Mouse (Mus musculus) myocyte (in vitro differentiated cells): ENCODE data around the gene Plekho1. TPM values are rescaled to one million over a fixed set of nuclear protein-coding genes. Genes with fewer than 3 reads are reported as not detected.

Experiments
- H3K27me3 ChIP-seq: one replicate; pipeline ENCODE4 v1.6.1; 2011; ENCODE audit not compliant: control insufficient read depth, insufficient read depth, insufficient read length
- H3K36me3 ChIP-seq: one replicate; pipeline ENCODE4 v1.6.1; 2011; ENCODE audit not compliant: control insufficient read depth, insufficient read depth
- H3K4me2 ChIP-seq: one replicate; pipeline ENCODE4 v1.6.1; 2011; ENCODE audit warnings: low read depth, control low read depth
- H3K4me3 ChIP-seq: one replicate; pipeline ENCODE4 v1.5.1; 2011; ENCODE audit warnings: mild to moderate bottlenecking, control low read depth, moderate library complexity
- H3K79me2 ChIP-seq: one replicate; pipeline ENCODE4 v1.6.1; 2011; ENCODE audit not compliant: control insufficient read depth, insufficient read depth
- H3ac ChIP-seq: one replicate; pipeline ENCODE4 v1.6.1; 2011; ENCODE audit not compliant: control insufficient read depth, insufficient read length
- CEBPB ChIP-seq: IDR thresholded peaks from 2 replicates; pipeline ENCODE4 v1.6.1; 2011; ENCODE audit warnings: mild to moderate bottlenecking, moderate library complexity; ENCODE audit not compliant: poor library complexity, insufficient read depth, severe bottlenecking
- E2F4 ChIP-seq: IDR thresholded peaks from one replicate; pipeline ENCODE4 v1.6.1; 2011; ENCODE audit warnings: mild to moderate bottlenecking, control low read depth, moderate library complexity; ENCODE audit not compliant: insufficient read depth
- MAX ChIP-seq: IDR thresholded peaks from one replicate; pipeline ENCODE4 v1.6.1; 2011; ENCODE audit warnings: low read depth, mild to moderate bottlenecking, control low read depth
- MYOD1 ChIP-seq, 3 experiments: IDR thresholded peaks; one replicate each; pipeline ENCODE4 v1.6.1; 2011; ENCODE audit warnings: control low read depth in 2 of 3, low read depth in 2 of 3, mild to moderate bottlenecking in 2 of 3, moderate library complexity in 1 of 3; ENCODE audit not compliant: insufficient read length in 2 of 3, control insufficient read depth in 1 of 3
- MYOG ChIP-seq, 3 experiments: IDR thresholded peaks; one replicate each; pipeline ENCODE4 v1.6.1; 2011; ENCODE audit warnings: control low read depth in 2 of 3, low read depth in 2 of 3, mild to moderate bottlenecking in 2 of 3; ENCODE audit not compliant: insufficient read length in 2 of 3, control insufficient read depth in 1 of 3, insufficient read depth in 1 of 3
- POLR2A ChIP-seq: IDR thresholded peaks from one replicate; pipeline ENCODE4 v1.6.1; 2011; ENCODE audit warnings: low read depth, mild to moderate bottlenecking, control low read depth, moderate library complexity; ENCODE audit not compliant: insufficient read length
- POLR2AphosphoS2 ChIP-seq: IDR thresholded peaks from one replicate; pipeline ENCODE4 v1.6.1; 2011; ENCODE audit warnings: low read depth, control low read depth; ENCODE audit not compliant: insufficient read length
- REST ChIP-seq: IDR thresholded peaks from one replicate; pipeline ENCODE4 v1.6.1; 2011; ENCODE audit warnings: mild to moderate bottlenecking, control low read depth, moderate library complexity; ENCODE audit not compliant: insufficient read depth, insufficient read length
- SRF ChIP-seq: IDR thresholded peaks from one replicate; pipeline ENCODE4 v1.6.1; 2011; ENCODE audit warnings: low read depth; ENCODE audit not compliant: control insufficient read depth, insufficient read length
- TCF12 ChIP-seq: IDR thresholded peaks from one replicate; pipeline ENCODE4 v1.6.1; 2011; ENCODE audit warnings: mild to moderate bottlenecking, control low read depth; ENCODE audit not compliant: poor library complexity, insufficient read depth, severe bottlenecking
- TCF3 ChIP-seq: IDR thresholded peaks from one replicate; pipeline ENCODE4 v1.6.1; 2011; ENCODE audit warnings: low read depth, control low read depth; ENCODE audit not compliant: insufficient read length
- USF1 ChIP-seq: IDR thresholded peaks from one replicate; pipeline ENCODE4 v1.6.1; 2011; ENCODE audit warnings: low read depth, mild to moderate bottlenecking, control low read depth, moderate library complexity
- polyA plus RNA-seq: library from polyadenylated mRNA; unstranded; fragments of >200 nt; fragmentation: generic; extraction: Trizol; gene quantifications from one replicate; pipeline ENCODE4 v1.2.1, GENCODE M21; 2012; ENCODE audit warnings: missing spikeins

The Plekho1 gene
- polyA plus RNA-seq, 1 experiment = 107 TPM

DNA sequence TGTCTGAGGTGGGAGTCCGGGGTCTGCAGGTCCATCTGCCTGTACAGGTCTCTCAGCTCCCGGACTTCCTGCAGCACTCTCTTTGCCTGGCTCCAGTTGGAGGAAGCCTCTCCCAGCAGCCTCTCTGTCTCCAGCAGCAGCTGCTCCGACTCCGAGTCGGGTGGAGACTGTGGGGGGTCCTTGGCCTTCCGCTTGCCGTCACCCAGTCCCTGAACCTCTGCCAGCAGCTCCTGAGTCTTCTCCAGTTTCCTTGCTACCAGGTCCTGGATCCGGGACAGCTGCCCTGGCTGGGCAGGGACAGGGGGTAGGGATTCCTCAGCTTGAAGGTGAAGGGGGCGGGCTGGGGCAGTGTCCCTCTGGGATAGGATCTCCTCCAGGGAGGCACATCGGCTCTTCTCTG is 6.8 kb downstream of the Plekho1 start:
- H3K36me3 ChIP-seq = no peaks in the 10 kb centered on the region
- H3K4me2 ChIP-seq = no peak overlapping the region
- peaks cover 19% of the 10 kb centered on the region for H3K79me2 ChIP-seq
- no peak overlapping the region for H3ac ChIP-seq
- H3K27me3 ChIP-seq = no peaks in the 10 kb centered on the region
- no peak for TF ChIP-seq SRF
- peak in 2 of 3 experiments; percentile 63 to 83 for TF ChIP-seq MYOD1 (IDR thresholded peaks at IDR 0.05; ENCODE audit: control insufficient read depth in 1 of 3, insufficient read length in 2 of 3, low read depth in 2 of 3)
- peak; percentile 25 to 93 (median 69) for TF ChIP-seq MYOG (IDR thresholded peaks at IDR 0.05; ENCODE audit: control insufficient read depth in 1 of 3, insufficient read depth in 1 of 3, insufficient read length in 2 of 3, low read depth in 2 of 3)
- H3K4me3 ChIP-seq = no peak overlapping the region

DNA sequence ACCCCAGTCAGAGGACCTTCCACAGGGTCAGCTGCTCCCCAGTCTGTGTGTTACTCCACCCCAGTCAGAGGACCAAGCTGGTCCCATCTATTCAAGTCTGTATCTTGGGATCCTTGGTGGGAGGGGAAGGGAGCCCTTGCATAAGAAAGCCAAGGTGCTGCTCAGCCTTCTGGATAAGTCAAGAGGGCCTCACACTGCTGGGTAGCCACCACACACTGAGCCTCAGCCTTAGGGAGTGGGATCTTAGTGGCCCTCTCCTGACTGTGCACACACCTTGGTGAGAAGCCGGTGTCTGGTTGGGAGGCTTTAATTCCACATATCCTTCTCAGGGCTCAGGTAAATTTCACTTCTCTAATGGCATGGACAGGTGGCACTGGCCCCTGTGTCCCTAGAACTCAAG is 7.7 kb downstream of the Plekho1 start:
- Histone ChIP-seq H3K4me3 (no peak overlapping the region), H3K36me3 (no peaks in the 10 kb centered on the region), H3ac (no peak overlapping the region), H3K79me2 (peaks cover 10% of the 10 kb centered on the region), H3K4me2 (no peak overlapping the region), H3K27me3 (no peaks in the 10 kb centered on the region)
- TF ChIP-seq TCF3 (no peak), REST (no peak), SRF (no peak), MAX (no peak), MYOD1 (IDR thresholded peaks at IDR 0.05; ENCODE audit: control insufficient read depth in 1 of 3, insufficient read length in 2 of 3, low read depth in 2 of 3) (no peak), MYOG (IDR thresholded peaks at IDR 0.05; ENCODE audit: control insufficient read depth in 1 of 3, insufficient read depth in 1 of 3, insufficient read length in 2 of 3, low read depth in 2 of 3) (no peak), CEBPB (no peak), TCF12 (no peak), POLR2A (no peak), POLR2AphosphoS2 (no peak), USF1 (no peak), E2F4 (no peak)

DNA sequence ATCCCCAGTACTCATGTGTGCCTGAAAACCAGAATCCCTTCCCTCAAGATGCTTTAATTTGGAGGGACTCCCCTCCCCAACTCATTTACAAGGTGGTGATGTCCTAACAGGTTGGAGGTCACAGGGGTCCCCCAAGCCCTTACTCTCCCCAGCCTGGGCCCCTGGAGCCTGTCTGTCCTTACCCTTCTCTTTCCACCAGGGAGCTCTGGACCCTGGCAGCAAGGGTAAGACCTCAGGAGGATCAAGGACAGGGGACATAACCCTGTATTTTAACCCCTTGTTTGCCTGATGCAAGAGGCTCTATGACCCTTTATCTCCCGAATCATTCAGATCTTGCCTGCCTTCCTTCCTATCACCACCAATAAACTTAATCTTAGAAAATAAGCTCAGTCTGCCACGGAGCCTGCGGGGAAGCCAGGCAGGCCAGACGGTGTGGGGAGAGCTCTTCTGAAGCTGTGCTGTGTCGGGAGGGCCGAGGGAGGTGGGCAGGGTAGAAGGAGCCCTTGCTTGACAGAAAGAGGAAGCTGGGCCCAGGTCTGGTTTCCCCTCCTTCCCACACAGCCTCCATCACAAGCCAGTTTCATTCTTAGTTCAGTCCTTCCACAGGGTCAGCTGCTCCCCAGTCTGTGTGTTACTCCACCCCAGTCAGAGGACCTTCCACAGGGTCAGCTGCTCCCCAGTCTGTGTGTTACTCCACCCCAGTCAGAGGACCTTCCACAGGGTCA is 8.3 kb downstream of the Plekho1 start:
- Histone ChIP-seq H3ac (no peak overlapping the region), H3K36me3 (no peaks in the 10 kb centered on the region), H3K4me3 (no peak overlapping the region), H3K27me3 (no peaks in the 10 kb centered on the region), H3K4me2 (no peak overlapping the region), H3K79me2 (peaks cover 5% of the 10 kb centered on the region)
- TF ChIP-seq POLR2AphosphoS2 (peak; percentile 21), USF1 (no peak)

DNA sequence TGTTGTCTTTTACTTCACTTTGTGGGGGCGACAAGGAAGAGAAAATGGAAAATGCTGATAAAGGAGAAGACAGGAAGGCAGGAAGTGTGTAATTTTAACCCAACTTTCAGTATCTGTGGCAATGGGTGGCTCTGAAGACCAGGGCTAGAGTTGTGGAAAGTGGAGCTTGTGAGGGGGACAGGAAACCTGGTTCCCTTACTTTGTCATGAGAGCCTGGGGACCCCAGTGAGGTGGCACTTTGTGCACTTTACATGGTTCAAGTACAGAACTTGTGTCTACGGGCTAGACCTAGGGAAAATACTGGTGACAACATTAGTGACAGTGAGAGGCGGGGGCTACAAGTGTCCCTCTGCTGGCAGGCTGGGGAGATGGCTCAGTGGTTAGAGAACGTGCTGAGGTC is 8.8 kb downstream of the Plekho1 start:
- Histone ChIP-seq H3ac (no peak overlapping the region), H3K27me3 (no peaks in the 10 kb centered on the region), H3K4me2 (no peak overlapping the region), H3K36me3 (no peaks in the 10 kb centered on the region), H3K4me3 (no peak overlapping the region), H3K79me2 (no peaks in the 10 kb centered on the region)
- no peak for TF ChIP-seq TCF3
- TF ChIP-seq REST = no peak
- no peak for TF ChIP-seq USF1
- no peak for TF ChIP-seq POLR2A
- TF ChIP-seq TCF12 = no peak
- no peak for TF ChIP-seq MYOG (IDR thresholded peaks at IDR 0.05; ENCODE audit: control insufficient read depth in 1 of 3, insufficient read depth in 1 of 3, insufficient read length in 2 of 3, low read depth in 2 of 3)
- no peak for TF ChIP-seq MYOD1 (IDR thresholded peaks at IDR 0.05; ENCODE audit: control insufficient read depth in 1 of 3, insufficient read length in 2 of 3, low read depth in 2 of 3)
- TF ChIP-seq POLR2AphosphoS2 = peak; percentile 49

GRCm38 (mm10) chr3:95986001-95986622 is 9.7 kb downstream of the Plekho1 start:
- H3K36me3 ChIP-seq = no peaks in the 10 kb centered on the region
- no peaks in the 10 kb centered on the region for H3K79me2 ChIP-seq
- H3K4me2 ChIP-seq = no peak overlapping the region
- no peak overlapping the region for H3ac ChIP-seq
- TF ChIP-seq E2F4 (no peak), MYOD1 (IDR thresholded peaks at IDR 0.05; ENCODE audit: control insufficient read depth in 1 of 3, insufficient read length in 2 of 3, low read depth in 2 of 3) (peak in 1 of 3 experiments; percentile 8), POLR2AphosphoS2 (peak; percentile 65)
- no peaks in the 10 kb centered on the region for H3K27me3 ChIP-seq
- H3K4me3 ChIP-seq = no peak overlapping the region
